26 mouse cellular contexts compared by ENCODE assay signal in the genomic region with DNA sequence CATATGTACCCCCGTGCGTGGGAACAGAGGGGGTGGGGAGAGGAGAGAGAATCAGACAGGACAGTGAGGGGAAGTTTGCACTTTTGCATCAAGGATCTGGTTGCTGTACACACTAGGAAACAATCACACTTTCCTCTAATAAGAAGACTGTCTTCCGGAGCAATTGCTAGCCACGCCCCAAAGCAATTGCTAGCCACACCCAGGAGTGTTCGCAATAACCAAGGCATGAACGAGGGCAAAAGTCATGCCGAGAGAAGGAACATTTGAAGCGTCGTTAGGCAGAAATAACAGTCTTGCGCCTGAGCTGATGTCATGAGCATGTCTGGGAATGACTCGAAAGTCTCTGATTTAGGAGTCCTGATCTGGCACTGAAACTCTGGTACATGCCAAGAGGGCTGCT. TPM values are rescaled to one million over a fixed set of nuclear protein-coding genes. Genes with fewer than 3 reads are reported as not detected.
DNase-seq lines count a peak whose midpoint lies in the region; ATAC-seq lines count a peak whose summit lies in the region.
"Had no signal": no experiment of that assay in that cellular context is flagged by ENCODE, and none has a peak within 500 bp of the region (broad histone marks: within the 10 kb centered on the region; RNA-seq: fewer than 3 reads in every experiment).

No protein-coding gene starts in this region.

- ATAC-seq in intestine, embryonic 15.5 days: peak; percentile 78
- no peak for ATAC-seq in kidney, embryonic 14.5 days (ENCODE audit: low FRiP score, low TSS enrichment)
- ATAC-seq: activated CD4-positive, CD25-positive, alpha-beta regulatory T cell, adult 4 months; CD4-positive, CD25-positive, alpha-beta regulatory T cell, adult 4 months; forebrain, embryonic 13.5 days; forebrain, embryonic 16.5 days had no signal

- 75% methylated on average over 11 of the region's 11 CpGs for WGBS in intestine, embryonic 15.5 days
- WGBS in large intestine, adult 2 months: 36% methylated on average over 11 of the region's 11 CpGs
- WGBS in forebrain, embryonic 10.5 days: 90% methylated on average over 11 of the region's 11 CpGs
- WGBS in heart, embryonic 10.5 days: 86% methylated on average over 11 of the region's 11 CpGs
- WGBS in kidney, embryonic 14.5 days: 63% methylated on average over 11 of the region's 11 CpGs

- H3K27ac ChIP-seq in intestine, embryonic 15.5 days: no peak overlapping the region
- H3K27ac ChIP-seq in forebrain, embryonic 10.5 days: no peak overlapping the region
- no peak overlapping the region for H3K27ac ChIP-seq in heart, embryonic 10.5 days
- H3K27ac ChIP-seq in kidney, embryonic 14.5 days (ENCODE audit: low read depth, low read length): no peak overlapping the region
- H3K27ac ChIP-seq: embryonic facial prominence, embryonic 10.5 days; embryonic facial prominence, embryonic 13.5 days; forebrain, embryonic 13.5 days; heart, adult 2 months; hindbrain, embryonic 12.5 days; hindbrain, embryonic 15.5 days had no signal

- no peak overlapping the region for H3K9ac ChIP-seq in intestine, embryonic 15.5 days
- H3K9ac ChIP-seq in kidney, embryonic 14.5 days (ENCODE audit: low read depth, low read length): no peak overlapping the region
- H3K9ac ChIP-seq: embryonic facial prominence, embryonic 13.5 days; forebrain, embryonic 13.5 days; hindbrain, embryonic 12.5 days; hindbrain, embryonic 15.5 days had no signal

- no peaks in the 10 kb centered on the region for H3K36me3 ChIP-seq in intestine, embryonic 15.5 days
- H3K36me3 ChIP-seq in forebrain, embryonic 10.5 days (replicated peaks): peaks cover 3% of the 10 kb centered on the region; the same call in 1 of the 2 replicates
- H3K36me3 ChIP-seq in heart, embryonic 10.5 days: no peaks in the 10 kb centered on the region
- no peaks in the 10 kb centered on the region for H3K36me3 ChIP-seq in kidney, embryonic 14.5 days (ENCODE audit: control insufficient read depth, insufficient read depth, low read length)
- H3K36me3 ChIP-seq: embryonic facial prominence, embryonic 10.5 days; embryonic facial prominence, embryonic 13.5 days; hindbrain, embryonic 12.5 days; hindbrain, embryonic 15.5 days had no signal

- no peaks in the 10 kb centered on the region for H3K4me1 ChIP-seq in intestine, embryonic 15.5 days (replicated peaks)
- peaks cover 10% of the 10 kb centered on the region; the same call in 1 of the 2 replicates for H3K4me1 ChIP-seq in forebrain, embryonic 10.5 days
- H3K4me1 ChIP-seq in heart, embryonic 10.5 days: no peaks in the 10 kb centered on the region
- H3K4me1 ChIP-seq in kidney, embryonic 14.5 days (ENCODE audit: control insufficient read depth, insufficient read depth, low read length): no peaks in the 10 kb centered on the region
- H3K4me1 ChIP-seq: embryonic facial prominence, embryonic 10.5 days; embryonic facial prominence, embryonic 13.5 days; hindbrain, embryonic 15.5 days had no signal

- no peaks in the 10 kb centered on the region for H3K9me3 ChIP-seq in intestine, embryonic 15.5 days
- no peaks in the 10 kb centered on the region for H3K9me3 ChIP-seq in forebrain, embryonic 10.5 days
- H3K9me3 ChIP-seq in heart, embryonic 10.5 days: no peaks in the 10 kb centered on the region
- H3K9me3 ChIP-seq in kidney, embryonic 14.5 days (ENCODE audit: control insufficient read depth, low read length): no peaks in the 10 kb centered on the region
- H3K9me3 ChIP-seq: embryonic facial prominence, embryonic 10.5 days; embryonic facial prominence, embryonic 13.5 days; forebrain, embryonic 13.5 days; hindbrain, embryonic 12.5 days; hindbrain, embryonic 15.5 days had no signal

- H3K27me3 ChIP-seq in intestine, embryonic 15.5 days (replicated peaks): no peaks in the 10 kb centered on the region
- H3K27me3 ChIP-seq in forebrain, embryonic 10.5 days (ENCODE audit: poor library complexity, severe bottlenecking): no peaks in the 10 kb centered on the region
- no peaks in the 10 kb centered on the region for H3K27me3 ChIP-seq in heart, embryonic 10.5 days (ENCODE audit: insufficient read depth, poor library complexity, severe bottlenecking)
- H3K27me3 ChIP-seq in kidney, embryonic 14.5 days (ENCODE audit: control insufficient read depth, insufficient read depth, low read length): no peaks in the 10 kb centered on the region
- H3K27me3 ChIP-seq: embryonic facial prominence, embryonic 13.5 days; forebrain, embryonic 13.5 days; hindbrain, embryonic 12.5 days; hindbrain, embryonic 15.5 days had no signal

- no peak overlapping the region for H3K4me3 ChIP-seq in intestine, embryonic 15.5 days (replicated peaks)
- H3K4me3 ChIP-seq in forebrain, embryonic 10.5 days: no peak overlapping the region
- no peak overlapping the region for H3K4me3 ChIP-seq in heart, embryonic 10.5 days
- no peak overlapping the region for H3K4me3 ChIP-seq in kidney, embryonic 14.5 days (ENCODE audit: low read length)
- H3K4me3 ChIP-seq: embryonic facial prominence, embryonic 10.5 days; embryonic facial prominence, embryonic 13.5 days; erythroblast, embryonic 14.5 days; forebrain, embryonic 13.5 days; heart, adult 2 months; hindbrain, embryonic 12.5 days; hindbrain, embryonic 15.5 days had no signal

- no peak overlapping the region for H3K4me2 ChIP-seq in intestine, embryonic 15.5 days (replicated peaks)
- no peak overlapping the region for H3K4me2 ChIP-seq in kidney, embryonic 14.5 days (replicated peaks; ENCODE audit: low read depth, low read length)
- H3K4me2 ChIP-seq: embryonic facial prominence, embryonic 13.5 days; forebrain, embryonic 13.5 days; heart, embryonic 11.5 days; hindbrain, embryonic 12.5 days; hindbrain, embryonic 15.5 days had no signal

- peak; percentile 47 for DNase-seq in lung, postnatal 36 days
- DNase-seq in lung, postnatal 4 days: no peak
- peak; percentile 62 for DNase-seq in large intestine, adult 2 months (ENCODE audit: low read depth, low spot score)
- no peak for DNase-seq in forebrain, embryonic 10.5 days (ENCODE audit: extremely low spot score, low spot score)
- DNase-seq in heart, embryonic 10.5 days (ENCODE audit: low spot score): no peak
- DNase-seq: adrenal gland, postnatal 25 days; cerebellum, adult 18-20 months; cerebellum, adult 9-11 months; cerebellum, postnatal 25 days; embryo, embryonic 11 days; gastrocnemius, postnatal 10 days; gastrocnemius, postnatal 36 days; heart, adult 2 months had no signal

RNA-seq across cellular contexts. Expression of gene Shc3, which starts 15.9 kb away (rescaled TPM):
- 0.28 and 0.34 TPM in 2 replicates for polyA plus RNA-seq in intestine, embryonic 15.5 days (2015; fragmentation: Nextera tagmentation; extraction: Ambion mirVana)
- polyA plus RNA-seq in large intestine, adult 2 months (2012; rRNA removed): 0.21 and 0.23 TPM in 2 replicates
- polyA plus RNA-seq in forebrain, embryonic 10.5 days (2016; fragmentation: Nextera tagmentation; extraction: Ambion mirVana): 2.2 and 3.1 TPM in 2 replicates
- polyA plus RNA-seq in heart, embryonic 10.5 days (2016; fragmentation: Nextera tagmentation; extraction: Ambion mirVana): 0.15 and 0.30 TPM in 2 replicates
- polyA plus RNA-seq in kidney, embryonic 14.5 days (2014; fragmentation: Nextera tagmentation; extraction: Ambion mirVana): 0.11 and 0.12 TPM in 2 replicates
- polyA plus RNA-seq: activated CD4-positive, CD25-positive, alpha-beta regulatory T cell, adult 4 months; CD4-positive, CD25-positive, alpha-beta regulatory T cell, adult 4 months; erythroblast, embryonic 14.5 days; heart, embryonic 14.5 days had no signal

Comparison
In these comparisons a context has a peak if more than half of its experiments do, and no peak if none do; other contexts are left out.
1. DNase-seq: peak in lung, postnatal 36 days (single experiment) and large intestine, adult 2 months (single experiment); none in lung, postnatal 4 days (0 of 2), forebrain, embryonic 10.5 days (single experiment) and heart, embryonic 10.5 days (single experiment).